Mouse (Mus musculus) G1E (cell line): ENCODE results near the gene Wdr93. TPM values are rescaled to one million over a fixed set of nuclear protein-coding genes. Genes with fewer than 3 reads are reported as not detected.

Source experiments
- ATAC-seq: 2 replicates; pipeline ENCODE4 v1.8.0; 2016; ENCODE audit warnings: mild to moderate bottlenecking; ENCODE audit not compliant: insufficient number of reproducible peaks, poor library complexity, low FRiP score, severe bottlenecking; ENCODE audit errors: extremely low read depth
- DNase-seq: peaks from one replicate; pipeline ENCODE4 v3.0.0; 2012; ENCODE audit warnings: low spot score
- H3K27me3 ChIP-seq: 2 replicates; pipeline ENCODE4 v1.6.1; 2012; ENCODE audit warnings: mild to moderate bottlenecking, low read length, inconsistent platforms; ENCODE audit not compliant: insufficient read depth
- H3K36me3 ChIP-seq: replicated peaks from 2 replicates; pipeline ENCODE3; 2012; ENCODE audit warnings: mild to moderate bottlenecking, inconsistent platforms
- H3K4me1 ChIP-seq: 2 replicates; pipeline ENCODE4 v1.6.1; 2012; ENCODE audit warnings: low read depth, low read length, inconsistent platforms, mixed read lengths; ENCODE audit not compliant: insufficient read depth
- H3K4me3 ChIP-seq: 2 replicates; pipeline ENCODE4 v1.5.1; 2012; ENCODE audit warnings: low read depth, mild to moderate bottlenecking, inconsistent platforms, low read length, moderate library complexity, mixed read lengths
- H3K9me3 ChIP-seq: replicated peaks from 2 replicates; pipeline ENCODE4 v1.6.1; 2012; ENCODE audit warnings: inconsistent platforms
- CTCF ChIP-seq: IDR thresholded peaks from 2 replicates; pipeline ENCODE4 v1.5.1; 2012; ENCODE audit warnings: low read depth, low read length, inconsistent platforms, mixed read lengths
- GATA1 ChIP-seq: IDR thresholded peaks from 2 replicates; pipeline ENCODE4 v1.6.1; 2012; ENCODE audit warnings: borderline replicate concordance, low read length, inconsistent platforms, mixed read lengths
- GATA2 ChIP-seq: IDR thresholded peaks from 2 replicates; pipeline ENCODE4 v1.6.1; 2012; ENCODE audit warnings: low read depth, low read length, inconsistent platforms, borderline replicate concordance
- POLR2AphosphoS5 ChIP-seq: IDR thresholded peaks from 2 replicates; pipeline ENCODE4 v1.6.1; 2012; ENCODE audit warnings: low read depth, low read length, inconsistent platforms; ENCODE audit not compliant: insufficient replicate concordance
- TAL1 ChIP-seq: conservative IDR thresholded peaks from 2 replicates; pipeline ENCODE4 v1.6.1; 2012; ENCODE audit warnings: low read depth, low read length, inconsistent platforms, mixed read lengths
- polyA plus RNA-seq: library from polyadenylated mRNA; stranded (reverse); fragments of >175 nt; gene quantifications from 2 replicates; pipeline ENCODE4 v1.2.3, GENCODE M21; 2012
- total RNA-seq, 2 experiments: library from RNA; stranded (forward) in 1 of 2; stranded (reverse) in 1 of 2; fragments of 200-1000 nt in 1 of 2; fragments of >200 nt in 1 of 2; fragmentation: Nextera tagmentation in 1 of 2; gene quantifications; 2 replicates each; pipeline ENCODE4 v1.2.3; 2014 to 2017

The Wdr93 gene
- total and polyA plus RNA-seq, 3 experiments = 0.17 to 2.1 (median 0.55) TPM

DNA sequence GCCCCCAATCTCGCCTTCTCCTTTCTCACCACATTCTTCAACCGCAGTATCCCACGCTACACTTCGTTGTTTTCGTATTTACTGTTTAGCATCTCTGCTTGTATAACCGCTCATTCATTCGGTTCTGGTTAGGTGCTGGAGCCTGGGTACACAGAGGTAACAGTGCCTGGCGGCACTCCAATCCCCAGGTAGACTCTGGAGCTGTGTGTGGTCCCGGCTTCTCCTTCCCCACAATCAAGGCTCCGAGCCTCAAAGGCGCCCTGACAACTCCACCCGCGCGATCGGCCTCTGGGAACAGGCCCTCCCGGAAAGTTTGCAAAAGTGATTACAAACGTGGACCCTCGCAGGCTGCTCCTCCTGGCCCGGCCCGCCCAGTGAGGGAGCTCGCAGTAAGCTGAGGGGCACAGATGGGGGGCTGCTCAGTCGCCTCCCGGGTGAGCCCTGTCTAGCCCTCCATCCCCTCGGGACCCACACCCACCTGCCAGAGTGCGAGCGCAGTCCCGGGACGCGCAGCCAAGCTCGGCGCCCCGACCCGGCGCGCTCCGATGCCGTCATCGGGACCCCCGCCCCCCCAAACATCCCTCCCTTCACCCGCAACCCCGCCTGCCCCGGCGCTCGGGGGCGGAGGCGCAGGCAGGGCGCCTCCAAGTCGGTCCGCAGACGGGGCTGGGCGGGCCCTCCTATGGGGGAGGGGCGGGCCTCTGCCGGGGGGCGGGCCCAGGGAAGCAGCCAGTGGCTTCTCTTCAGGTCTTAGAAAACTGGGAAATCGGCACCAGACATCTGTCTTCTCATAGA is 27.6 kb upstream of the Wdr93 start, which contains the start of gene Kif7:
Kif7 (minus strand) TSS at position 534 of the 795 bp plus-strand sequence.
- H3K27me3 ChIP-seq = peaks cover 18% of the 10 kb centered on the region
- DNase-seq (peak; percentile 95), ATAC-seq (peak; percentile 49; the same call in 1 of the 2 replicates)
- H3K9me3 ChIP-seq = peaks cover under 1% of the 10 kb centered on the region; the same call in 1 of the 2 replicates
- H3K4me1 ChIP-seq = peaks cover 25% of the 10 kb centered on the region
- peak within 1 kb of the TSS; percentile 90 for H3K4me3 ChIP-seq
- no peak for TF ChIP-seq GATA2
- peaks cover 31% of the 10 kb centered on the region for H3K36me3 ChIP-seq

- H3K27me3 ChIP-seq = peaks cover 52% of the 10 kb centered on the region
- ATAC-seq = no peak
- H3K9me3 ChIP-seq = no peaks in the 10 kb centered on the region
- peaks cover 2% of the 10 kb centered on the region for H3K4me1 ChIP-seq
- no peak for DNase-seq
- H3K36me3 ChIP-seq = no peaks in the 10 kb centered on the region
- H3K4me3 ChIP-seq = no peak overlapping the region
- TF ChIP-seq CTCF = no peak
- TF ChIP-seq GATA1 = no peak
- no peak for TF ChIP-seq POLR2AphosphoS5
- no peak for TF ChIP-seq TAL1
- no peak for TF ChIP-seq GATA2
Measured at GRCm38 (mm10) chr7:79721386-79721977, 21.5 kb upstream of the Wdr93 start.

- H3K36me3 ChIP-seq = no peaks in the 10 kb centered on the region
- peaks cover 14% of the 10 kb centered on the region for H3K4me1 ChIP-seq
- no peaks in the 10 kb centered on the region for H3K9me3 ChIP-seq
- TF ChIP-seq CTCF = peak; percentile 48
- no peak for TF ChIP-seq GATA1
- DNase-seq (peak; percentile 55), ATAC-seq (no peak; the same call in 1 of the 2 replicates)
- H3K27me3 ChIP-seq = peaks cover 44% of the 10 kb centered on the region
- H3K4me3 ChIP-seq = no peak overlapping the region
Measured at GRCm38 (mm10) chr7:79727091-79727490, 15.9 kb upstream of the Wdr93 start.

DNA sequence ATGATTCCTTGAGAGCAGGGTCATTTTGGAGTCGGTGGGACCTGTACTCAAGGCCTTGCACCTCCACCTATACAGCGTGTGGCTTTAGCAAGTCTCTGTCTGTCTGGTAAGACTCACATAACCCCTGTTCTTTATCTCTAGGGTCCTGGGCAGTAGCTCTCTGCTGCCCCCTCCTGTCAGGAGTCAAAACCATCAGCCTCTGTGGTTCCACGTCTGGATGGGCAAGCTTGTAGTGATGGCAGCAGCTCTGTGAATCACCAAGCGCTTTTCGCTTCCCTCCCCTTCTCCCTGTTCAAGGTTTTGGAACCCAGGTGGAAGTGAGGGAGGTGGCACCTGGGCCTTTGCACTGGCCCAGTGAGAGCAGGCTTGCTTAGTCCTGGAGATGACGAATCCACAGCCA is 14.7 kb upstream of the Wdr93 start:
- H3K4me1 ChIP-seq = peaks cover 14% of the 10 kb centered on the region
- no peak for ATAC-seq
- peak; percentile 81 for TF ChIP-seq CTCF
- TF ChIP-seq TAL1 = no peak
- H3K36me3 ChIP-seq = no peaks in the 10 kb centered on the region
- no peaks in the 10 kb centered on the region for H3K9me3 ChIP-seq
- peaks cover 38% of the 10 kb centered on the region for H3K27me3 ChIP-seq
- DNase-seq = peak; percentile 82
- no peak overlapping the region for H3K4me3 ChIP-seq

GRCm38 (mm10) chr7:79729169-79729568 is 13.8 kb upstream of the Wdr93 start:
- ATAC-seq (no peak), DNase-seq (peak; percentile 55)
- no peak overlapping the region for H3K4me3 ChIP-seq
- peak; percentile 96 for TF ChIP-seq CTCF
- no peak for TF ChIP-seq GATA2
- TF ChIP-seq TAL1 = no peak
- no peaks in the 10 kb centered on the region for H3K9me3 ChIP-seq
- H3K36me3 ChIP-seq = no peaks in the 10 kb centered on the region
- peaks cover 36% of the 10 kb centered on the region for H3K27me3 ChIP-seq
- H3K4me1 ChIP-seq = peaks cover 14% of the 10 kb centered on the region

DNA sequence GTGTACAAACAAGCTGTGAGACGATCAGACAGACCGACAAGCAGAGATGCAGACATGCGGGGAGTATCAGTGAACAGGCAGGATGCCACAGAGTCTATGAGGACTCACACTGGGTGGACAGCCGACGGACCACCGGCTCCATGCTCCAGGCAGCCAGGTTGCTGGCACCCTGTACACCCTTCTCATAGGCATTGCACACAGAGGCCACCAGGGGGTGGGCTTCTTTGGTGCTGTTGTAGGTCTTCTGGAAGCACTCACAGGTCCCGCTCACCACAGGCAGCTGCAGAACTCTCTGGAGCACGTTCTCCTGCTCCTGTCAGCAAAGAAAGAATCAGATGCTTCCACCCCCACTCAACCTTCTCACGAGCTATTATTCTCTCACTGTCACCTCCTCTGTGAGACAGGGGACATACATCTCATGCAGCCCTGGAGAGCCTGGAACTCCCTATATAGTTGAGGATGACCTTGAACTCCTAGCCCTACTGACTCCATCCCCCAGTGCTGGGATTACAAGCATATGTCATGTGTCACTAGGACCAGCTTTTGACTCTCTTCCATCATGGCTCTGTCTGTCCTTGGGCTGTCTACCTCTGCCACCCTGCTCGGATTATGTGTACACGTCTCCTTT is 13.1 kb upstream of the Wdr93 start:
- DNase-seq (no peak), ATAC-seq (no peak)
- TF ChIP-seq CTCF (peak; percentile 15; the same call in 1 of the 2 replicates), GATA2 (no peak), GATA1 (no peak), TAL1 (no peak), POLR2AphosphoS5 (no peak)
- peaks cover 4% of the 10 kb centered on the region for H3K36me3 ChIP-seq
- peaks cover 38% of the 10 kb centered on the region for H3K27me3 ChIP-seq
- H3K4me1 ChIP-seq = peaks cover 14% of the 10 kb centered on the region
- H3K9me3 ChIP-seq = no peaks in the 10 kb centered on the region
- H3K4me3 ChIP-seq = no peak overlapping the region
